ENCODE assay signal across 8 mouse cellular contexts in the genomic region with DNA sequence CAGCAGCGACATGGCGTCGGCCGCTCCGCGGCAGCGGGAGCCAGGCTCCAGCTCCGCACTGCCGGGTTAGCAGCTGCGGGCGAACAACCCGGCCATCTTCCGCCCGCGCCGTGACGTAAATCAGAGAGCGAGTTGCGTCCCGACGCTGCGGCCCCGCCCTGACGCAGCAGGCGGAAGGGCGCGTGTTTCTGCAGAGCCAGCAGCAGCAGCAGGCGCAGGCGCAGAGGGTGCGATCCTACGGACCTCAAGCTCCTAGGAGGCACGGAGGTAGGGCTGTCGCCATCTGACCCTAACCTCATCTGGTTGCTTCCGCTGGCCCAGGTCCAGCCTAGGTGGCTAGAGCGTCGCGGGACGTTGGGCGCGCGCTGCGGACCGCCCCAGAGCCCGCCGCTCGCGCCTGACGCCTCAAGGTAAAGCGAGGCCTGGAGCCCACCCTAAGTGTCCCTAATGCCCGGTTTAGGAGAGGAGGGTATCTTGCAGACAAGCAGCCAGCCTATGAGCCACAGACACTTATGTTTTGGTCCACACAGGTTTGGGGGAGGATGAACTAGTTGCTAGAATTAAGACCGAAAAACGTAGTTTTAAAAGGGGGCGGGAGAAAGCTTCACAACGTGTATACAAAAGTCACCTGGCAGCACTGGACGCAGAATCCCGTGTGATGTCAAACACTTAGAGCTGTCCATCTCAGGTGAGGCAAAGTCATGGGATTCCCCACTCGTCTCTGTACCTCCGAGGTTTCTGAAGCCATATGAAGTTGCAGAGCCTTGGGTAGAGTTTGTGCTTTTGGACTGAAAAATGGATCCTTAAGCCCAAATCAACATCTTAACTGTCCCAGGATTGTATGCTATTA. TPM values are rescaled to one million over a fixed set of nuclear protein-coding genes. Genes with fewer than 3 reads are reported as not detected.
DNase-seq lines count a peak whose midpoint lies in the region; ATAC-seq lines count a peak whose summit lies in the region.

A gene (minus strand): TSS at position 122 of the 850 bp plus-strand sequence.
A gene (plus strand): TSS at position 137 of the 850 bp plus-strand sequence.

- ATAC-seq in megakaryocyte progenitor cell, adult 5-6 weeks (replicated peaks; ENCODE audit: poor library complexity): peak; percentile 89

- peak; percentile 91 for DNase-seq in adipocyte (ENCODE audit: low spot score)
- peak; percentile 99 for DNase-seq in embryo, embryonic 10 days (ENCODE audit: low spot score)
- DNase-seq in gastrocnemius, postnatal 10 days: peak; percentile 89
- peak; percentile 97 for DNase-seq in induced T-regulatory cell, adult 2 months (ENCODE audit: low read depth)
- DNase-seq in left cerebral cortex, adult 9 months (ENCODE audit: low spot score in 2 of 2): peak; percentile 81 to 89
- DNase-seq in right cerebral cortex, postnatal 14 days: peak; percentile 94
- peak; percentile 87 to 90 for DNase-seq in urinary bladder, postnatal 36 days (ENCODE audit: low spot score in 2 of 2)

RNA-seq across cellular contexts. Expression of the first gene that starts in this region (rescaled TPM):
- 10 to 100 TPM; 19.7 to 23.0 TPM for total RNA-seq in gastrocnemius, postnatal 10 days (2021)
- total RNA-seq in megakaryocyte progenitor cell, adult 5-6 weeks (2015): 69.6 and 74.6 TPM in 2 replicates
- 89.9 and 120 TPM in 2 replicates for total RNA-seq in megakaryocyte progenitor cell, adult 5-6 weeks (2017)

RNA-seq across cellular contexts. Expression of the second gene that starts in this region (rescaled TPM):
- total RNA-seq in gastrocnemius, postnatal 10 days (2021): 1 to 10 TPM; 6.8 to 7.8 TPM
- total RNA-seq in megakaryocyte progenitor cell, adult 5-6 weeks (2015): 22.9 and 28.7 TPM in 2 replicates
- 13.4 and 13.8 TPM in 2 replicates for total RNA-seq in megakaryocyte progenitor cell, adult 5-6 weeks (2017)

Comparison
In these comparisons a context has a peak if more than half of its experiments do, and no peak if none do; other contexts are left out.
1. Peak in every context shown above with its lines: DNase-seq and ATAC-seq.